Mouse (Mus musculus): ENCODE results near the gene Gm45717.

The Gm45717 gene

GRCm38 (mm10) chr7:140942341-140942740, 13.4 kb downstream of the Gm45717 start:
- DNase-seq, result no peak

DNA sequence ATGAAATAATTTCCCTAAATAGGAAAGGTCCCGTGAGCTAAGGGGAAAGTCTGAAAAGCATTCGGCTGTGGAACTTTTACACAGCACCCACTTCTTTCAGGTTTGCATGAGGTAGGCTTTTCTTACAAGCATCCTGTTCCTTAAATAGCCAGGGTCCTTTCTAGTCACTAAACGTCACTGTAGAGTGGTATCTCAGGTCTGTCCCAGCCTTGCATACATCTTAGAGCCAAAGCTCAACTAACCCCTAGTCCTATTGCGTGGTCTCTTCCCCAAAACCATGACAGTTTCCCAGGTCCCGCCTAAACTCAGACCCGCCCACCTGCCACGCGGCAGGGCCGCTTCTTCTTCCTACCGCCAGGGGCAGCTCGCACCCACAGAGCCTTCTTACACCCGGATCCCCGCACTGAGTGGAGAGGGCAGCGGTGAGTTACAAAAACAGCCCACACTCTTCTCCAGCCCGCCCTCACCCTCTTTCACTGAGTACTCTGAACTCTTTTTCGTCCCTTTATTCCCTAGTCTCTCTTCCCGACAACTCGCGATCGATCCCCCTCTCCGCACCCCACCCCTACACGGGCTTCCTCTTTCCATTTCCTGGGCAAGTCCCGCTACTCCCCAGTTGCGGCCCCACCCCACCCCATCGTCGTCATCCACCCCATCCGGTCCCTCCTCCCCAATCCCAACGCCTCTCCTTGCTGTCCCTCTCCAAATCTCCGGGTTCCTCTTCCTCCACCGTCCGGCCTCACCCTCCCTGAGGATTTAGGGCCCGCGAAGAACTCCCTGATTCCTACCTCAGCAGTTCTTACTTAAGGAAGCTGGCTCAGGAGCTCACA, 14.3 kb downstream of the Gm45717 start, which contains the start of gene Pgghg:
Gene Pgghg, plus strand, starts transcription at position 170 of the 830 bp plus-strand sequence.
- DNase-seq, result peak; percentile 79 to 82

- DNase-seq, result no peak
Measured at GRCm38 (mm10) chr7:140939669-140940171, 16.0 kb downstream of the Gm45717 start.

DNA sequence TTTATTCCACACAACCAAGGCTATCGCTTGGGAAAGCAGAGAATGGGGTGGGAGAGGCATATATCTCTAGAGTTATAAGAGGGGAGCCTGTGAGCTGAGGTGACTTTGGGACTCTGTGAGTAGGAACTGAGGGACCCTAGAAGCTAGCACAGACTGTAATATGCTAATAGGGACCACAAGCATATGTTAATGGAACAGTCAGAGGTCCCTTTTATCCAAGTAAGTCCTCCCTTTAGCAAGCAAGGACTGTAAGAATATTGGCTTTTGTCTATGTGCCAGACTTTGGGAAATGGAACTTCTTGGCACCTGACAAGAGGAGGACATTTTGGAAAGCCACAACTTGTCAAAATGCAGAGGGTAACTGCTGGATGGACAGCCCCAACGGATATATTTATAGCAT, 16.8 kb downstream of the Gm45717 start:
- no peak for DNase-seq

DNA sequence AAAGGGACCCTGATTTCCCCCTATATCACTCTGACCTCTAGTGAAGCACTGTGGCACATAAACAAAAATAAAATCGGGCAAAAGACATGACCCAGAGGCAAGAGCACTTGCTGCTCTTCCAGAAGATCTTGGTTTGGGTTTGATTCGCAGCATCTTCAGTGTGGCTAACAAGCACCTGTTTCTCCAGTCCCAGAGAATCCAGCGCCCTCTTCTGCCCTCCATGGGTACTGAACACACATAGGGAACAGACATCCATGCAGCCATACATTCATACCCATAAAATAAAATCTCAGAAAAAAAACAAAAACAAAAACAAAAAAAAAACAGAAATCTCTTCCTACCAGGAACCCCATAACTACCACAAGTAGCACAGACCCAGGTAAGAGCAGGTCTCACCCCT, 17.3 kb downstream of the Gm45717 start:
- peak in 1 of 2 experiments; percentile 22 for DNase-seq

DNA sequence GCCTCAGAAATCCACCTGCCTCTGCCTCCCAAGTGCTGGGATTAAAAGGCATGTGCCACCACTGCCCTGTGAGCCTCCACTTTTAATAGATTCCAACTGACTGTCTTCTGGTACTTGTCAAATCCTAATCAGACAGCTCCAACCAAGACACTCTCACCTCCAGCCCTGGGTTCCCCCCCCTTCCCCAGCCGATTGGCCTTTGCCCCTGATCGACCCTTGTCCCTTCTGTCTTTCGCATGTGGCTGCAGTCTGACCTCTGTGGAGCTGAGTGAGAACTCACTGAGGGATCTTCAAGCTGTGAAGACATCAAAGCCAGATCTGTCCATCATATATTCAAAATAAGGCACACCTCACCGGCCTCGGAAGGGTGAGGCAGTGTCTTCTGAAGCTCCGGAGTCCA, 28.6 kb downstream of the Gm45717 start:
- DNase-seq, result no peak

DNA sequence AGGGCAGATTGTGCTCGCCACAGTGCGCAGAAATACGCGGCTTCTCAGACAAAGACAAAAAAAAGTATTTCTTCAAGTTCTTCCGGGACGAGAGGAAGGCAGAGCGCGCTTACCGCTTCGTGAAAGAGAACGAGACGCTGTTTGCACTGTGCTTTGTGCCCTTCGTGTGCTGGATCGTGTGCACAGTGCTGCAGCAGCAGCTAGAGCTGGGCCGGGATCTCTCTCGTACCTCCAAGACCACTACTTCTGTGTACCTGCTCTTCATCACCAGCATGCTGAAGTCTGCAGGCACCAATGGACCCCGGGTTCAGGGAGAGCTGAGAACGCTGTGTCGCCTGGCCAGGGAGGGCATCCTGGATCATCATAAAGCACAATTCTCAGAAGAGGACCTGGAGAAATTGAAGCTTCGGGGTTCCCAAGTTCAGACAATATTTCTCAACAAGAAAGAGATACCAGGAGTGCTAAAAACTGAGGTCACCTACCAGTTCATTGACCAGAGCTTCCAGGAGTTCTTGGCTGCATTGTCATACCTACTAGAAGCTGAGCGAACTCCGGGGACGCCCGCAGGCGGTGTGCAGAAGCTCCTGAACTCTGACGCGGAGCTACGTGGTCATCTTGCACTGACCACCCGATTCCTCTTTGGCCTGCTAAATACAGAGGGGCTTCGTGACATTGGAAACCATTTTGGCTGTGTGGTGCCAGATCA, 32.5 kb downstream of the Gm45717 start:
- no peak for DNase-seq

DNA sequence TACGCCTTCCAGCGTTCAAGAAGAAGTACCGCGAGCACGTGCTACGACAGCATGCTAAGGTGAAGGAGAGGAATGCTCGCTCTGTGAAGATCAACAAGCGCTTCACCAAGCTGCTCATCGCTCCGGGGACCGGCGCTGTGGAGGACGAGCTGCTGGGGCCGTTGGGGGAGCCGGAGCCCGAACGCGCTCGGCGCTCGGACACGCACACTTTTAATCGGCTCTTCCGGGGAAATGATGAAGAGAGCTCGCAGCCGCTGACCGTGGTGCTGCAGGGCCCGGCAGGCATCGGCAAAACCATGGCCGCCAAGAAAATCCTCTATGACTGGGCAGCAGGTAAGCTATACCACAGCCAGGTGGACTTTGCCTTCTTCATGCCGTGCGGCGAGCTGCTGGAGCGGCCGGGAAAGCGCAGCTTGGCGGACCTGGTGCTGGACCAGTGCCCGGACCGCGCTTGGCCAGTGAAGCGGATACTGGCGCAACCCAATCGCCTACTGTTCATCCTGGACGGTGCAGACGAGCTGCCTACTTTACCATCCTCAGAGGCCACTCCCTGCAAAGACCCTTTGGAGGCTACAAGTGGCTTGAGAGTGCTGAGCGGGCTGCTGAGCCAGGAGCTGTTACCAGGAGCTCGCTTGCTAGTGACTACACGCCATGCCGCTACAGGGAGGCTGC, 33.2 kb downstream of the Gm45717 start:
- DNase-seq, result no peak

DNA sequence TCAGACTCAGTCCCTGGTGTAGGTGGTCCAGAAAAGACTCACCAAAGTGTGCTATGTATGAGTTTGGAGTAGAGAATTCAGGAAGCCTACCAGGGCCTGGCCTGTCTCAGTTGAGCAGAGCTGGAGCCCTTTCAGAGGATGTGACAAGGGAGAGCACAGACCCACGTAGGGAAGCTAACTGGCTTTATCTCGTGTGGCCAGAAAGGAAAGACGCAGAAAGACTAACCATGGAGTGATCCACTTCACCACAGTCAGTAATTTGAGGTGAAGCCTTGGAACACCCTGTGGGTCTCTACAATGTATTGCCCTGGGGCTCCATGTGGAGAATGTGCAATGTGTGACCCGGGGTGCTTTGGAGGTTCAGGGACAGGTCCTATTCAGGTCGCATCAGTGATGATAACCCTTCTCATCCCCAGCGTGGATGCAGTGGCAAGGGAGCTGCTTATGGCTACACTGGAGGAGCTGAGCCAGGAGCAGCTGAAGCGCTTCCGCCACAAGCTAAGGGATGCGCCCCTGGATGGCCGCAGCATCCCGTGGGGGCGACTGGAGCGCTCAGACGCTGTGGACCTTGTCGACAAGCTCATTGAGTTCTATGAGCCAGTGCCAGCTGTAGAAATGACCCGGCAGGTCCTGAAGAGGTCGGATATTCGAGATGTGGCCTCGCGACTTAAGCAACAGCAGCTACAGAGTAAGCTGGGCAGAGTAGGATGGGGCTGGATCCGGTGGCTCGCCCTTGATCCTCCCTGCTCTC, 34.3 kb downstream of the Gm45717 start:
- DNase-seq, result no peak

GRCm38 (mm10) chr7:140920418-140921029, 35.2 kb downstream of the Gm45717 start, which contains the start of gene Nlrp6:
TSS of gene Nlrp6 (plus strand) at chr7:140920902.
- DNase-seq, result no peak

DNA sequence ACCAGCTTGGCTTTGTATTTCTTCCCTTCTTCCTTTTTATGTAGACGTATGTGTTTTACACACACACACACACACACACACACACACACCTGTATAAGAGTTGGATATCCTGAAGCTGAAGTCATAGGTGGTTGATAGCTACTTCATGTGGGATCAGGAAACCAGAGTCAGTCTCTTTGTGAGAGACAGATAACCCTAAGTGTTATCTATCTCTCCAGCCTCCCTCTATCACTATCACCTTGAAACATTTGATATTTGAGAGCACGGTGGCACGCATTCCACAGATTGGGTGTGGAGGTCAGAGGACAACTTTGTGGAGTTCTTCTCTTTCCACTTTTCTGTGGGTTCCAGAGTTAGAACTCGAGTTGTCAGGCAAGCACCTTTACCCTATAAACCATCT, 35.8 kb downstream of the Gm45717 start:
- DNase-seq, result no peak

DNA sequence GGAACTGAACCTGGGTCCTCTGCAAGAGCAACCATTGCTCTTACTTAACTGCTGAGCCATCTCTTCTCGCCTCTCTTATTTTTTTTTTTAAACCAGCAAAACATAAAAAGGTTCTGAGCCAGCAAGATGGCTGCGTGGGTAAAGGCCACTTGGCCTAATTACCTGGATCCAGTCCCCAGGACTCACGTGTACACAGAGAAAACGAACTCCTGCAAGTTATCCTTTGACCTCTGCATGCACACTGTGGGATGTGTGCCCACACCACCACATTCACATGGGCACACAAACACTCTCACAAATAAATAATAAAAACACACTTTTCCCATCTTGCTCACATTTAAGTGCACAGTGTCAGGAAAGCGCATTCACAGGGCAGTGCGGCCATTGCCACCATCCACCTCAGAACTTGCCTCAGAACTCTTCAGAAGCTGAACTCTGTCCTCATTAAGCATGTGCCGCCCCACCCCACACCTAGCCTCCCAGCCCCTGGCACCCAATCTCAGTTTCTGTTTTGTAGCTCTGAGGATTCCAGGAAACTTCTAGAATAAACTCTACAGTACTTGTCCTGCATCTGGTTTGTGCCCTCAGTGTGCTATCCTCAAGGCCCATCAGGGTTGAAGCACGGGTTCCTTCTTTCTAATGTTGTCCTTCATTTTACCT, 41.6 kb downstream of the Gm45717 start:
- no peak for DNase-seq

DNA sequence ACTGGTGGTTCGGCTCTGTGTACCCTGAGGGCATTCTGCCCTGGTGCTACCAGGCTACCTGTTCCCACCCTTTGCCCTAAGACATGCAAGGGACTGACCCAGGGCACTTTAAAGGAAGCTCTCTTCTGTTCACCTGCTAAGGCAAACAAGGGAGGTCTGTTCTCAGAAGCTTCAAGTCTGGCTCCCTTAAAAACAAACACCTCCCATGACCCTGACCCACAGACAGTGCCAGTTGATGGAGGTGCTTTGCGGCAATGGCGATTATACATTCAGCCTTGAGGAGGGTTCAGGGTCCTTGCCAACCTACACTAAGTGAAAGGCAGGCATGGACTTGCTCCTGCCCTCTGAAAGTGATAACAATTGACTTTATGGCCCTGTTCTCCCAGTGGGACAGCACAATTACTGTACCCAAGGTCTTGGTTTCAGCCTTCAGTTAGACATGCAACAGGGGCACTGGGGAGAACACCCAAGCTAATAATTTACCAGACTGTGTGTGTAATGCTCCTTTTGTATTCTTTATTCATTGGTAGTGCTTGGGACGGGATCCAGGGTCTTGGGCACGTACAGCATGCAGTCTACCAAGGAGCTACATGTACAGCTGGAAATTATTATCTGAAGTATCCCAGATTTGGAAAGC, 42.8 kb downstream of the Gm45717 start:
- DNase-seq, result no peak

GRCm38 (mm10) chr7:140912293-140912692, 43.4 kb downstream of the Gm45717 start:
- no peak for DNase-seq

- DNase-seq, result peak; percentile 73 to 77
Measured at GRCm38 (mm10) chr7:140908634-140909107, 47.1 kb downstream of the Gm45717 start.

- DNase-seq, result no peak
Measured at GRCm38 (mm10) chr7:140908181-140908580, 47.6 kb downstream of the Gm45717 start.

DNA sequence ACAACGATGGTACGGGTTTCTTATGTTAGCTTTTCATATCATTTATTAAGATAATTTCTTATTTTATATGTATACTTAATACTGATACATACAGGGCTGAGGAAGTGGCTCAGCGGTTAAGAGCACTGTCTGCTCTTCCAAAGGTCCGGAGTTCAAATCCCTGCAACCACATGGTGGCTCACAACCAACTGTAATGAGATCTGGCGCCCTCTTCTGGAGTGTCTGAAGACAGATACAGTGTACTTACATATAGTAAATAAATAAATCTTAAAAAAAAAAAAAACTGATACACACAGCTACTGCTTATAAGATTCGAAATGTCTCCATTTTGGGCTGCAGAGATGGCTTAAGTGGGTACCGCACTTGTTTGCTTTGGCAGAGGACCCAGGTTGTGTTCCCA, 48.0 kb downstream of the Gm45717 start:
- DNase-seq, result no peak

DNA sequence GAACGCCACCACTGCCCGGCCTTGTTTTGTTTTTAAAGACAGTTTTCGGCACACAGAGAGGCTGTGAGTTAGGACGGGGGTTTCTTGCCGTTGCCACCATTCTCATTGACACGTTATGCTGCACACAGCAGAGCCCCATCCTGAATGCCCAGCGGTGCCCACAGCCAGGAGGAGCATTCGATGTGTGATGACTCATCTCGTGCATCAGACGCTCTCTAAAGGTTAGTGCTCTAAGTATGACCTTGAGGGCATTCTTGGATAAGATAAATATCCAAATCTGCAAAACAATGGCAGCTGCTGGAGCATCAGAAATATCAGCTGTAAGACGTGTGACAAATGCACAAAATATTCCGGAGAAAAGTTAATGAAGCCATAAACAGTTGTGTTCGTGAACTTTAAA, 48.6 kb downstream of the Gm45717 start:
- no peak for DNase-seq

DNA sequence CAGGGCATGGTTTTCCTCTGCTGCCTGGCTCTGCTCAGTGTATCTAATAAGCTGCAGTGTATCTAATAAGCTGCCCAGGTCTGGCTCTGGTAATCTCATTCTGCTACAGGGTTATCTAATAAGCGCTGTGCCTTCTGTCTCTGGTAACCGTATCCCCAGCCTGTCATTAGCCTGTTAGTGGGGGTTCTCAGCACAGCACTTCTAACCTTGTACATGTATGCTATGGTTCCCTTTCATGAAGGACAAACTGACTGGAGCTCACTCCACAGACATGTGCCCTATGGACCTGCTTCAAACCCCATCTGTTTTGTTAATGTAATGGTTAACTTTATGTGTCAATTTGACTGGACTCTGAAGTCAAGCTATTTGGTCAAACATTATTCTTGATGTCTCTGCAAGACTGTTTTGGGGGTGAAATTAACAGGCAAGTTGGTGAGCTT, 50.1 kb downstream of the Gm45717 start:
- no peak for DNase-seq

GRCm38 (mm10) chr7:140903212-140903611, 52.5 kb downstream of the Gm45717 start:
- peak; percentile 71 to 81 for DNase-seq
